Mouse (Mus musculus) midbrain, postnatal 0 days (tissue): ENCODE results near the gene Gpr156. TPM values are rescaled to one million over a fixed set of nuclear protein-coding genes. Genes with fewer than 3 reads are reported as not detected.

Experiments used
- ATAC-seq: fragments of 200-750 bp; cut with Nextera tagmentation; 2 replicates; pipeline ENCODE4 v1.8.0; 2017; ENCODE audit warnings: moderate number of reproducible peaks, mild to moderate bottlenecking, moderate TSS enrichment, moderate library complexity; ENCODE audit not compliant: low FRiP score
- DNase-seq: peaks from one replicate; pipeline ENCODE4 v3.0.0-alpha.2; 2015; ENCODE audit warnings: low spot score
- H3K27ac ChIP-seq: fragments of 300-500 bp; sonication (generic); 2 replicates; pipeline ENCODE4 v1.5.1; 2014; ENCODE audit warnings: low read depth, mild to moderate bottlenecking, low read length, mixed read lengths
- H3K27me3 ChIP-seq: fragments of 300-500 bp; sonication (generic); 2 replicates; pipeline ENCODE4 v1.6.1; 2014; ENCODE audit warnings: low read length, control low read depth, mixed read lengths; ENCODE audit not compliant: insufficient read depth
- H3K36me3 ChIP-seq: fragments of 300-500 bp; sonication (generic); 2 replicates; pipeline ENCODE4 v1.6.1; 2014; ENCODE audit warnings: low read length, control low read depth, mixed read lengths; ENCODE audit not compliant: insufficient read depth
- H3K4me1 ChIP-seq: fragments of 300-500 bp; sonication (generic); 2 replicates; pipeline ENCODE4 v1.6.1; 2014; ENCODE audit warnings: mild to moderate bottlenecking, control low read depth, antibody characterized with exemption, low read length, mixed read lengths; ENCODE audit not compliant: insufficient read depth
- H3K4me2 ChIP-seq: fragments of 300-500 bp; sonication (generic); 2 replicates; pipeline ENCODE4 v1.6.1; 2014; ENCODE audit warnings: low read depth, mild to moderate bottlenecking, low read length, mixed read lengths; ENCODE audit not compliant: poor library complexity, severe bottlenecking
- H3K4me3 ChIP-seq: fragments of 300-500 bp; sonication (generic); 2 replicates; pipeline ENCODE4 v1.5.1; 2014; ENCODE audit warnings: low read depth, mild to moderate bottlenecking, low read length, moderate library complexity
- H3K9ac ChIP-seq: fragments of 300-500 bp; sonication (generic); replicated peaks from 2 replicates; pipeline ENCODE4 v1.6.1; 2014; ENCODE audit warnings: mild to moderate bottlenecking, low read length, moderate library complexity, mixed read lengths; ENCODE audit not compliant: poor library complexity, severe bottlenecking
- H3K9me3 ChIP-seq: fragments of 300-500 bp; sonication (generic); 2 replicates; pipeline ENCODE4 v1.6.1; 2016; ENCODE audit warnings: low read length, control low read depth
- CTCF ChIP-seq: IDR thresholded peaks from 2 replicates; pipeline ENCODE4 v1.5.1; 2016; ENCODE audit warnings: antibody characterized with exemption, mild to moderate bottlenecking
- WGBS: fragments of 180-500 bp; shearing (Covaris S2); extraction: QIAGEN DNeasy Blood & Tissue Kit; methylation state at CpG from one replicate; pipeline ENCODE4 v1.1.7; 2014; 5-methylcytosine and 5-hydroxymethylcytosine counted together
- polyA plus RNA-seq: library from polyadenylated mRNA; unstranded; fragments of >200 nt; fragmentation: Nextera tagmentation; extraction: Ambion mirVana; gene quantifications from 2 replicates; pipeline ENCODE4 v1.2.1, GENCODE M21; 2015
- total RNA-seq: library from RNA; depleted of rRNA; stranded (reverse); fragments of >200 nt; gene quantifications from 2 replicates; pipeline ENCODE4 v1.2.3, GENCODE M21; 2014

The Gpr156 gene
- total and polyA plus RNA-seq, 2 experiments from 2014 or later, result 2.9 to 6.1 TPM

DNA sequence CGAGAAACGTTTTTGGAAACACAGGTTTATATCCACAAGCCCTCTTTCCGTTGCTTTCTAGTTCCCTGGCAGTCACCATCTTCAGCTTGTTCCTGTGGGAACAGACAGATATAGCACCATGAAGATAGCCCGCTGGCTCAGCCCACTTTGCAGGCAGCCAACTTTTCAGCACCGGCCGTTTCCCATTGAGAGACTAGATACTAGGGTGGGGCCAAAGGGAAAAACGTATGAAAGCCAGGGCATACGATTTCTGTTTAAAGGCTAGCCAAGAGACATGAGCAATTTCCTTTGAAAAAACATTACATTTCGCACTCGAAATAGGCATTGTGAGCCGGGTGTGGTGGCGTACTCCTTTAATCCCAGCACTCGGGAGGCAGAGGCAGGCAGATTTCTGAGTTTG lies 95.2 kb downstream of the Gpr156 start:
- TF ChIP-seq CTCF, result no peak
- WGBS, result 95% methylated on average over 13 of the region's 13 CpGs

GRCm38 (mm10) chr16:38012382-38012781 lies 96.1 kb downstream of the Gpr156 start:
- no peaks in the 10 kb centered on the region for H3K36me3 ChIP-seq
- H3K4me1 ChIP-seq, result no peaks in the 10 kb centered on the region
- H3K4me2 ChIP-seq, result no peak overlapping the region
- TF ChIP-seq CTCF, result no peak
- no peak overlapping the region for H3K27ac ChIP-seq
- ATAC-seq, result no peak
- no peaks in the 10 kb centered on the region for H3K27me3 ChIP-seq
- H3K4me3 ChIP-seq, result no peak overlapping the region
- H3K9ac ChIP-seq, result no peak overlapping the region
- no peak for DNase-seq
- WGBS, result 82% methylated on average over 5 of the region's 5 CpGs
- no peaks in the 10 kb centered on the region for H3K9me3 ChIP-seq

More for the DNA sequence above, 95.2 kb downstream of the Gpr156 start:
- Histone ChIP-seq H3K9ac (no peak overlapping the region), H3K4me1 (no peaks in the 10 kb centered on the region), H3K27ac (no peak overlapping the region), H3K9me3 (no peaks in the 10 kb centered on the region), H3K4me2 (no peak overlapping the region), H3K4me3 (no peak overlapping the region), H3K27me3 (no peaks in the 10 kb centered on the region), H3K36me3 (no peaks in the 10 kb centered on the region)
- DNase-seq (no peak), ATAC-seq (no peak)

GRCm38 (mm10) chr16:38012891-38013290 lies 96.6 kb downstream of the Gpr156 start:
- Histone ChIP-seq H3K36me3 (no peaks in the 10 kb centered on the region), H3K4me1 (no peaks in the 10 kb centered on the region), H3K4me2 (no peak overlapping the region), H3K27ac (no peak overlapping the region), H3K9me3 (no peaks in the 10 kb centered on the region), H3K9ac (no peak overlapping the region), H3K4me3 (no peak overlapping the region), H3K27me3 (no peaks in the 10 kb centered on the region)
- DNase-seq, result no peak
- no peak for TF ChIP-seq CTCF
- 76% methylated on average over 4 of the region's 4 CpGs for WGBS
- ATAC-seq, result no peak

DNA sequence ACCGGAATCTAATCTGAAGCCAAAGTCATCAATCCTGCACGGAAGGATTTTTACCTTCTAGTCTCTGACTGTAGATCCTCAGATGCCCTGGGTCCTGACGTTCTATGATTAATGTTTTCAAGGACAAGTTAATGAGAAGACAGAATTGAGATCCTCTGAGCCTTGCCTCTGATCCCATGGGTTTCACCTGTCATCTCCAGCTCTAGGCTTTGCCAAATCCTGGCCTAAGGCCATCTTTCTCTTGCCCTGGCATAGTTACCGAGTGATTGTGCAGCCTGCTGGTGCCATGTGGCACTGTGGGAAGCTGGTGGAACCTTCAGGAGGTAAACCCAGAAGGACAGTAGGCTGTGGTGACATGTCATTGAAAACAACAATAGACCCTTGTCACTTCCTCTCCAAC lies 98.7 kb downstream of the Gpr156 start:
- Histone ChIP-seq H3K9me3 (no peaks in the 10 kb centered on the region), H3K27me3 (no peaks in the 10 kb centered on the region), H3K9ac (no peak overlapping the region), H3K27ac (no peak overlapping the region), H3K4me1 (no peaks in the 10 kb centered on the region), H3K4me2 (no peak overlapping the region), H3K4me3 (no peak overlapping the region), H3K36me3 (no peaks in the 10 kb centered on the region)
- no peak for TF ChIP-seq CTCF
- WGBS, result 82% methylated on average over 4 of the region's 4 CpGs
- ATAC-seq (no peak), DNase-seq (no peak)

- DNase-seq (no peak), ATAC-seq (no peak)
- Histone ChIP-seq H3K4me1 (no peaks in the 10 kb centered on the region), H3K9me3 (no peaks in the 10 kb centered on the region), H3K9ac (no peak overlapping the region), H3K4me3 (no peak overlapping the region), H3K36me3 (no peaks in the 10 kb centered on the region), H3K27me3 (no peaks in the 10 kb centered on the region), H3K4me2 (no peak overlapping the region), H3K27ac (no peak overlapping the region)
- no peak for TF ChIP-seq CTCF
- WGBS, result 83% methylated on average over 8 of the region's 8 CpGs
Measured at GRCm38 (mm10) chr16:38016928-38017524, 100.7 kb downstream of the Gpr156 start.

DNA sequence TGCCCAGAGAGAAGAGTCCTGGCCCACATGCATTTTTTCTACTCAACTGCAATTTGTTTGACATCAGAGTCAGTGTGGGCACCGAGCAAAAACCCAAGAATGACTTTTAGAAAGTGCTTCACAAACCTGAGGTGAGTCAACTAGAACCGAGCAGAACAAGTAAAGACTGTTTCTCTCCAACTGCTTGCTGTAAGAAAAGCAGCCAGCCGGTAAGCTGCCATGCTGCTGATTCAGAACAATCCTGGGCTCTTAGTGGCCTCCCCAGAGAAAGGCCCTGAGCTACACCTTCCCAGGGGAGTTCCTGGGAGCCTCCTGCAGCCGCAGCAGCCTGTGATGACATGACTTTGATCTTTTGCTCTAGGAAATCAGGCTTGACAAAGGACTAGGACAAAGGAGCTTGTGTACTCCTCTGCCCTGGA lies 101.7 kb downstream of the Gpr156 start:
- H3K27ac ChIP-seq, result no peak overlapping the region
- H3K4me2 ChIP-seq, result no peak overlapping the region
- no peak for ATAC-seq
- H3K4me3 ChIP-seq, result no peak overlapping the region
- no peaks in the 10 kb centered on the region for H3K4me1 ChIP-seq
- no peaks in the 10 kb centered on the region for H3K36me3 ChIP-seq
- no peak overlapping the region for H3K9ac ChIP-seq
- no peaks in the 10 kb centered on the region for H3K27me3 ChIP-seq
- no peak for DNase-seq
- TF ChIP-seq CTCF, result no peak
- 15% methylated on average over 4 of the region's 4 CpGs for WGBS
- no peaks in the 10 kb centered on the region for H3K9me3 ChIP-seq
